Mouse (Mus musculus) heart, embryonic 10.5 days (tissue): Measurements from ENCODE around the gene Tpx2. TPM values are rescaled to one million over a fixed set of nuclear protein-coding genes. Genes with fewer than 3 reads are reported as not detected.
A peak's percentile ranks its signal among the peaks of the same experiment; 100 is the strongest.

ENCODE experiments used
- DNase-seq: peaks from one replicate; pipeline ENCODE4 v3.0.0-alpha.2; 2017; ENCODE audit warnings: low spot score
- H3K27ac ChIP-seq: fragments of 300-500 bp; sonication (generic); 2 replicates; pipeline ENCODE4 v1.5.1; 2016; ENCODE audit warnings: mild to moderate bottlenecking
- H3K27me3 ChIP-seq: fragments of 300-500 bp; sonication (generic); 2 replicates; pipeline ENCODE4 v1.6.1; 2016; ENCODE audit warnings: mild to moderate bottlenecking; ENCODE audit not compliant: poor library complexity, insufficient read depth, severe bottlenecking
- H3K36me3 ChIP-seq: fragments of 300-500 bp; sonication (generic); 2 replicates; pipeline ENCODE4 v1.6.1; 2016; ENCODE audit warnings: mild to moderate bottlenecking, moderate library complexity
- H3K4me1 ChIP-seq: fragments of 300-500 bp; sonication (generic); 2 replicates; pipeline ENCODE4 v1.6.1; 2016; ENCODE audit warnings: mild to moderate bottlenecking
- H3K4me3 ChIP-seq: fragments of 300-500 bp; sonication (generic); 2 replicates; pipeline ENCODE4 v1.5.1; 2016; ENCODE audit warnings: mild to moderate bottlenecking, moderate library complexity
- H3K9me3 ChIP-seq: fragments of 300-500 bp; sonication (generic); 2 replicates; pipeline ENCODE4 v1.6.1; 2016; ENCODE audit warnings: mild to moderate bottlenecking, moderate library complexity
- WGBS: fragments of 180-500 bp; shearing (Covaris S2); methylation state at CpG from one replicate; pipeline ENCODE4 v1.1.7; 2016; 5-methylcytosine and 5-hydroxymethylcytosine counted together
- polyA plus RNA-seq: library from polyadenylated mRNA; unstranded; fragments of >200 nt; fragmentation: Nextera tagmentation; extraction: Ambion mirVana; gene quantifications from 2 replicates; pipeline ENCODE4 v1.2.1, GENCODE M21; 2016

The Tpx2 gene
- polyA plus RNA-seq, 1 experiment from 2014 or later = 97.0 TPM

DNA sequence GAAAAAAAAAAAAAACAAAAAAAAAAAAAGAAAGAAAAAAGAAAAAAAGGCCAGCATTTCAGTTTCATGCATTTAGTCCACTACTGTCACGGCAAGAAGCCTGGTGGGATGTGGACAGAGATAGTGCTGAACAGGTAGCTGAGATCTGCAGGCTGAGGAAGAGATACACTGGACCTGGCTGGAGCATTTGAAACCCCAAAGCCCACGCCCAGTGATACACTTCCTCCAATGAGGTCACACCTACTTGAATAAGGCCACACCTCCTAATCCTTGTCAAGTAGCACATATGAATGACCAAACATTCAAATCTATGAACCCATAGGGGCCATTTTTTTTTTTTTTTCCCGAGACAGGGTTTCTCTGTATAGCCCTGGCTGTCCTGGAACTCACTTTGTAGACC, 5.0 kb upstream of the Tpx2 start:
- Histone ChIP-seq H3K9me3 (no peaks in the 10 kb centered on the region), H3K4me3 (no peak overlapping the region), H3K36me3 (no peaks in the 10 kb centered on the region), H3K27ac (no peak overlapping the region), H3K27me3 (no peaks in the 10 kb centered on the region), H3K4me1 (0 out of 2 replicates have a peak, but pooled peaks cover 3% of the 10 kb centered on the region)
- no peak for DNase-seq
- WGBS = 67% methylated on average over 3 of the region's 3 CpGs

GRCm38 (mm10) chr2:152847057-152847814, 528 bp upstream of the Tpx2 start:
- peaks cover 12% of the 10 kb centered on the region for H3K36me3 ChIP-seq
- peak overlapping the region; percentile 96 for H3K4me3 ChIP-seq
- peaks cover 21% of the 10 kb centered on the region for H3K4me1 ChIP-seq
- 9% methylated on average over 3 of the region's 3 CpGs for WGBS
- peak overlapping the region; percentile 67 for H3K27ac ChIP-seq
- no peaks in the 10 kb centered on the region for H3K27me3 ChIP-seq
- no peak for DNase-seq
- no peaks in the 10 kb centered on the region for H3K9me3 ChIP-seq

DNA sequence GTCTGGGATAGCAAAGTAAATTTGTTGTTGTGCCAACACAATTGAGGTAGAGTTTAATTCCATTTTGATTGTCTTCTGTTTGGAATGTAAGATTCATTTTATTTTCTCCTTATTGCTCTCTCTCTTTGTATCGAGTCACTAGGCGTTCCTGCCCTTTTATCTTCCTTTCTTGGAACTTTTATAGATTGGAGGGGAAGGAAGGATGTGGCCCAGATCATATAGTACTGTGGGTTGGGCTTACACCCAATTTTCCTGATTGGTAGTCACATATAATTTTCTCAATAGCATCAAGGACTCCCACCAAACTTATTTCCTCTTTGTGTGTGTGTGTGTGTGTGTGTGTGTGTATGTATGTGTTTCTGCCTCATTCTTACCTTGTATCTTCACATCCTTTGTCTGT, 702 bp downstream of the Tpx2 start:
- Histone ChIP-seq H3K27ac (peak overlapping the region; percentile 97), H3K27me3 (no peaks in the 10 kb centered on the region), H3K36me3 (peaks cover 24% of the 10 kb centered on the region), H3K4me3 (peak overlapping the region; percentile 96), H3K4me1 (peaks cover 21% of the 10 kb centered on the region), H3K9me3 (no peaks in the 10 kb centered on the region)
- WGBS = 4% methylated on average over 2 of the region's 2 CpGs
- no peak for DNase-seq

- H3K36me3 ChIP-seq = peaks cover 77% of the 10 kb centered on the region
- 70% methylated on average over 3 of the region's 3 CpGs for WGBS
Observed at GRCm38 (mm10) chr2:152859501-152859900, 11.7 kb downstream of the Tpx2 start.

GRCm38 (mm10) chr2:152861891-152862290, 14.1 kb downstream of the Tpx2 start:
- Histone ChIP-seq H3K27ac (no peak overlapping the region), H3K27me3 (no peaks in the 10 kb centered on the region), H3K9me3 (no peaks in the 10 kb centered on the region), H3K4me3 (no peak overlapping the region), H3K36me3 (peaks cover 68% of the 10 kb centered on the region), H3K4me1 (no peaks in the 10 kb centered on the region)
- DNase-seq = no peak
- WGBS = 76% methylated on average over 1 of the region's 1 CpGs

More at GRCm38 (mm10) chr2:152859501-152859900, 11.7 kb downstream of the Tpx2 start:
- no peaks in the 10 kb centered on the region for H3K9me3 ChIP-seq
- no peak overlapping the region for H3K4me3 ChIP-seq
- H3K4me1 ChIP-seq = no peaks in the 10 kb centered on the region
- DNase-seq = no peak
- no peak overlapping the region for H3K27ac ChIP-seq
- no peaks in the 10 kb centered on the region for H3K27me3 ChIP-seq

DNA sequence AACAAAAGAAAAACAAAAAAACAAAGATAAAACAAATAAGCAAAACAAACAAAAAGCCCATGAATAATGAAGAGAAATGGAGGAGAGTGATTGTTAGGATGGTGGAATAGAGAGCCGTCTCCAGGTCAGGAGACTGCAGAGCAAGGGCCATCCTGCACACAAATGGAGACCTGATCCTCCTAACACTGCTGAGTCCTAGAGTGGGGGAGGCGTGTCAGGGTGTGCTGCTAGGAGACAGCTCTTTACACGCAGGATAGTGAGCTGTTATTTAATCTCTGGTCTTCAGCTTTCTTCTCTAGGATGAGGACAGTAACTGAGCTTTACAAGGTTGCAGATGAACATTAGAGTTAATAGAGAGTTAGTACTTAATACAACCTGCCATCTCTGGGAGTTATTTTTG, 14.9 kb downstream of the Tpx2 start:
- no peak for DNase-seq
- Histone ChIP-seq H3K4me3 (no peak overlapping the region), H3K4me1 (no peaks in the 10 kb centered on the region), H3K36me3 (peaks cover 68% of the 10 kb centered on the region), H3K27ac (no peak overlapping the region), H3K27me3 (no peaks in the 10 kb centered on the region), H3K9me3 (no peaks in the 10 kb centered on the region)
- WGBS = 69% methylated on average over 3 of the region's 3 CpGs

GRCm38 (mm10) chr2:152863346-152863745, 15.6 kb downstream of the Tpx2 start:
- no peak for DNase-seq
- Histone ChIP-seq H3K27me3 (no peaks in the 10 kb centered on the region), H3K4me1 (no peaks in the 10 kb centered on the region), H3K4me3 (no peak overlapping the region), H3K9me3 (no peaks in the 10 kb centered on the region), H3K36me3 (peaks cover 66% of the 10 kb centered on the region), H3K27ac (no peak overlapping the region)
- 92% methylated on average over 6 of the region's 6 CpGs for WGBS

GRCm38 (mm10) chr2:152878239-152878638, 30.5 kb downstream of the Tpx2 start:
- H3K4me3 ChIP-seq = no peak overlapping the region
- no peak for DNase-seq
- 94% methylated on average over 3 of the region's 3 CpGs for WGBS
- H3K4me1 ChIP-seq = no peaks in the 10 kb centered on the region
- H3K27me3 ChIP-seq = no peaks in the 10 kb centered on the region
- H3K36me3 ChIP-seq = peaks cover 92% of the 10 kb centered on the region
- no peaks in the 10 kb centered on the region for H3K9me3 ChIP-seq
- no peak overlapping the region for H3K27ac ChIP-seq

GRCm38 (mm10) chr2:152880898-152881297, 33.1 kb downstream of the Tpx2 start:
- Histone ChIP-seq H3K27me3 (no peaks in the 10 kb centered on the region), H3K9me3 (no peaks in the 10 kb centered on the region), H3K36me3 (peaks cover 93% of the 10 kb centered on the region), H3K27ac (no peak overlapping the region), H3K4me1 (no peaks in the 10 kb centered on the region), H3K4me3 (no peak overlapping the region)
- WGBS = 94% methylated on average over 13 of the region's 13 CpGs
- DNase-seq = no peak

- no peaks in the 10 kb centered on the region for H3K27me3 ChIP-seq
- no peak for DNase-seq
- no peaks in the 10 kb centered on the region for H3K9me3 ChIP-seq
- no peak overlapping the region for H3K27ac ChIP-seq
- peaks cover 96% of the 10 kb centered on the region for H3K36me3 ChIP-seq
- H3K4me3 ChIP-seq = no peak overlapping the region
- no peaks in the 10 kb centered on the region for H3K4me1 ChIP-seq
- 93% methylated on average over 6 of the region's 6 CpGs for WGBS
Observed at GRCm38 (mm10) chr2:152884101-152884645, 36.4 kb downstream of the Tpx2 start.

GRCm38 (mm10) chr2:152887230-152887629, 39.5 kb downstream of the Tpx2 start:
- Histone ChIP-seq H3K36me3 (peaks cover 94% of the 10 kb centered on the region), H3K4me1 (no peaks in the 10 kb centered on the region), H3K4me3 (no peak overlapping the region), H3K27me3 (no peaks in the 10 kb centered on the region), H3K27ac (no peak overlapping the region), H3K9me3 (no peaks in the 10 kb centered on the region)
- 84% methylated on average over 3 of the region's 3 CpGs for WGBS
- no peak for DNase-seq

GRCm38 (mm10) chr2:152888774-152889173, 41.0 kb downstream of the Tpx2 start:
- WGBS = 94% methylated on average over 5 of the region's 5 CpGs
- Histone ChIP-seq H3K4me1 (no peaks in the 10 kb centered on the region), H3K27me3 (no peaks in the 10 kb centered on the region), H3K4me3 (no peak overlapping the region), H3K27ac (no peak overlapping the region), H3K9me3 (no peaks in the 10 kb centered on the region), H3K36me3 (peaks cover 96% of the 10 kb centered on the region)
- DNase-seq = no peak

- no peaks in the 10 kb centered on the region for H3K9me3 ChIP-seq
- no peak overlapping the region for H3K4me3 ChIP-seq
- no peak overlapping the region for H3K27ac ChIP-seq
- no peak for DNase-seq
- H3K36me3 ChIP-seq = peaks cover 61% of the 10 kb centered on the region
- no peaks in the 10 kb centered on the region for H3K27me3 ChIP-seq
- WGBS = 95% methylated on average over 9 of the region's 9 CpGs
- no peaks in the 10 kb centered on the region for H3K4me1 ChIP-seq
Observed at GRCm38 (mm10) chr2:152895834-152896233, 48.1 kb downstream of the Tpx2 start.
